Mouse (Mus musculus) MEL (cell line): ENCODE data around the gene Pip5k1c.

Source experiments
- JUND ChIP-seq: IDR thresholded peaks from 2 replicates; pipeline ENCODE4 v1.6.1; 2011; ENCODE audit warnings: low read depth, mild to moderate bottlenecking, improper control_type of control experiment, low read length
- NRF1 ChIP-seq: IDR thresholded peaks from 2 replicates; pipeline ENCODE4 v1.6.1; 2014; ENCODE audit warnings: low read depth, mild to moderate bottlenecking, inconsistent platforms, low read length, improper control_type of control experiment, moderate library complexity; ENCODE audit not compliant: poor library complexity, insufficient read depth, severe bottlenecking

DNA sequence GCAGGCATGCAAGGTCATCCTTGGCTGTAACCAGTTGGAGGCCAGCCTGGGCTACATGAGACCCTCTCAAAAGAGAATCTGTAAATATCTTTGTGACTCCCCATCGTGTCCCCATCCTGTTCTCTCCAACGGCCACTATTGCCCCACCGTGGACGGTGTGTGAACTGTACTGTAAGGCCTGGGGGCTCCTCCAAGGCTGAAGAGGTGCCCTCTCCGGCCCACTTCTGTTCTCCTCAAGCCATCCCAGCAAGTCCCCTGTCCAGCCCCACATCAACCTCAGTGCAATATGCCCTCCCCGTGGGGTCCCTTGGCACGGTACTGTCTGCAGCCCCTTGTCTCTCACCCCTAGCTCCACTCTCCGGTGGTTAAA is 26.6 kb downstream of the Pip5k1c start:
- TF ChIP-seq JUND (no peak), NRF1 (no peak)
